Mouse (Mus musculus) layer of hippocampus, adult 11-12 months (tissue): Measurements from ENCODE around the gene Vmn1r8.
"Not testable (repeated sequence)": the region's sequence is repeated elsewhere in the genome, so short reads cannot be mapped to it uniquely, and the experiment has no call there.

Source experiments
- DNase-seq: peaks from one replicate; pipeline ENCODE4 v3.0.0; 2022; ENCODE audit warnings: low spot score

Vmn1r8 gene

DNA sequence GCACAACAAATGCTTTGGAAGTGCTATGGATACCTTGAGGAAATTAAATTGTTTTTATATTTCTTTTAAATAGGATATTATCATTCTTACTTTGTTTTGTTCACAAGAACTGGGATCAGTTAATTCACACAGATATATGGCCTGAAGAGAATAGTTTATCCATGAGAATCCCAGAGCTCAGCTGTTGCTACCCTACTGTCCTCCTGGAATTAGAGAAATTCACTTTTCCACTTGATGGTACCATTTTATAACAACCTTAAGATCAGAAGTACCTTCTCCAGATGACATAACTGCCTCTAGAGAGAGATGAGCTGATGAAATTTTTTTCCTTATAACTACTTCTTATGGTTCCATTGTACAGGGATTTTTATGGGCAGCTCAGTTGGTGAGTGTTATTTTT, at the start of gene Vmn1r8:
Gene Vmn1r8 (plus strand): TSS at position 301 of the 400 bp plus-strand sequence.
- DNase-seq = no peak

GRCm38 (mm10) chr6:56996943-56997342, 35.1 kb upstream of the Vmn1r8 start, which contains the start of gene Vmn1r6:
TSS of gene Vmn1r6 (plus strand) at chr6:56997243.
- DNase-seq = no peak

- not testable (repeated sequence) for DNase-seq
These were observed 6.9 kb upstream of the Vmn1r8 start, which contains the start of gene Vmn1r7 for GRCm38 (mm10) chr6:57025224-57025623. TSS of gene Vmn1r7 (minus strand) at chr6:57025324.

DNA sequence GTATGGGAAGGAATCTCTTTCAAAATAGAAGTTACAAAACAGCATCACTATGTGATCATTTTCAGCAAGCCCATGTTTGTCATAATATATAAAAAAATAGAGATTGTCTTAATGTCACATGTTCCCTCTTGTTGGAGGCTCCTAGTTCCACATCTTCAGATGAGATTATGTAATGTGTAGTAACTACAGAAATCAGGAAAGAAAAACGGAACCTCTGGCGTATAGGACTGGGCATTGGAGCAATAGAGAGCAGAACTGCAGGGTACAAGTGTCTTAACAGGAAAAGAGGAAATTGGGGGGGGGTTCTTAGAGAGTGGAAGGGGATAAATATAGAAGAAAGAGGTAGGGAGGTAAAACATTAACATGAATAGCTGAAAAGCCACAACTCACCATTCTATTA, 2.6 kb downstream of the Vmn1r8 start:
- DNase-seq = no peak

DNA sequence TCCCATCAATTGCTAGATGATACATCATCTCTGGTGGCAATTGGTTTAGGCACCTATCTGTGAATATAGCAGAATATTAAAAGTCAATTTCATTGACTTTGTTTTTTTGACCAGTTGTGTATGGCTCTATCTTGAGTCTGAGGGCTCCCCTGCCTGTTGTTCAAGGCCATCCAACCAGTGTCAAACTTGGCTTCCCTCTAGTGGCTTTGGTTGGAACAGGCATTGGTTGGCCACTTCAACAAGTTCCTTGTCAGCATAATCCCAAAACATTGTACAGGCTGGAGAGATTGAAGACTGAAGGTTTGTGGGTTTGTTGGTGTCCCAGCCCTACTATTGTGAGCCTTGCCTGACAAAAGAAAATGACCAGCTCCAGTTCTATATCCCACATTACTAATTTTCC, 31.6 kb downstream of the Vmn1r8 start:
- no peak for DNase-seq

DNA sequence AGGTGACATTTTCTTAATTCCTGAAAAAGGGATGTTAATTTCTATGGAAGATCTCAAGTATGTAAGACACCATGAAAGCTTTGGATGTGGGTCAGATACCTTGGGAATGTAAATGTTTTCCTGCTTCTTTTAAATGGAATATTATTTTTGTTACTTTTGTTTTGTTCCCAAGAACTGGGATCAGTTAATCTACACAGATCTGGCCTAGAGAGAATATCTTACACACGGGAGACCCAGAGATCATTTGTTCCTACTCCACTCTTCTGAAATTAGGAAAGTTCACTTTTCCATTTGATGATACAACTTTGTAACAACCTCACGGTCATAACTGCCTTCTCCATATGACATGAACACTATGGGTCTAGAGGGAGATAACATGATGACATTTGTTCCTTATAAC, 34.4 kb downstream of the Vmn1r8 start, which contains the start of gene Vmn1r9:
Gene Vmn1r9 (plus strand): TSS at position 301 of the 400 bp plus-strand sequence.
- no peak for DNase-seq
